8 mouse cellular contexts compared by ENCODE assay signal in genomic region chrX:142681616-142682141, GRCm38 (mm10). TPM values are rescaled to one million over a fixed set of nuclear protein-coding genes. Genes with fewer than 3 reads are reported as not detected.
DNase-seq lines count a peak whose midpoint lies in the region; ATAC-seq and TF ChIP-seq lines count a peak whose summit lies in the region.

No protein-coding gene starts in this region.

- H3K4me1 ChIP-seq in hindbrain, embryonic 13.5 days (replicated peaks): peaks cover 31% of the 10 kb centered on the region
- H3K4me1 ChIP-seq in liver, embryonic 12.5 days: peaks cover 74% of the 10 kb centered on the region
- H3K4me1 ChIP-seq in midbrain, postnatal 0 days (ENCODE audit: insufficient read depth, low read length): no peaks in the 10 kb centered on the region

- H3K9ac ChIP-seq in hindbrain, embryonic 13.5 days: peak overlapping the region; percentile 78
- H3K9ac ChIP-seq in liver, embryonic 12.5 days: peak overlapping the region; percentile 79
- peak overlapping the region; percentile 66 for H3K9ac ChIP-seq in midbrain, postnatal 0 days (replicated peaks; ENCODE audit: low read length, poor library complexity, severe bottlenecking)

- TF ChIP-seq CTCF in layer of hippocampus, adult 2 months (conservative IDR thresholded peaks at IDR 0.05): no peak
- TF ChIP-seq CTCF in midbrain, postnatal 0 days (IDR thresholded peaks at IDR 0.05): no peak

- H3K36me3 ChIP-seq in hindbrain, embryonic 13.5 days: no peaks in the 10 kb centered on the region
- peaks cover 20% of the 10 kb centered on the region for H3K36me3 ChIP-seq in liver, embryonic 12.5 days
- H3K36me3 ChIP-seq in midbrain, postnatal 0 days (ENCODE audit: insufficient read depth, low read length): no peaks in the 10 kb centered on the region

- WGBS in hindbrain, embryonic 13.5 days: 31% methylated on average over 2 of the region's 43 CpGs
- WGBS in liver, embryonic 12.5 days (ENCODE audit: insufficient replicate concordance): 13% methylated on average over 17 of the region's 43 CpGs
- WGBS in midbrain, postnatal 0 days: 27% methylated on average over 6 of the region's 43 CpGs

- H3K27me3 ChIP-seq in hindbrain, embryonic 13.5 days: peaks cover 37% of the 10 kb centered on the region
- peaks cover 15% of the 10 kb centered on the region for H3K27me3 ChIP-seq in liver, embryonic 12.5 days (replicated peaks)
- H3K27me3 ChIP-seq in midbrain, postnatal 0 days (ENCODE audit: insufficient read depth, low read length): peaks cover 8% of the 10 kb centered on the region; the same call in 1 of the 2 replicates

- no peaks in the 10 kb centered on the region for H3K9me3 ChIP-seq in hindbrain, embryonic 13.5 days
- H3K9me3 ChIP-seq in liver, embryonic 12.5 days (replicated peaks): no peaks in the 10 kb centered on the region
- no peaks in the 10 kb centered on the region for H3K9me3 ChIP-seq in midbrain, postnatal 0 days (ENCODE audit: low read length)

- H3K4me2 ChIP-seq in hindbrain, embryonic 13.5 days: peak overlapping the region; percentile 61
- H3K4me2 ChIP-seq in liver, embryonic 12.5 days: peak overlapping the region; percentile 90
- peak overlapping the region; percentile 68 for H3K4me2 ChIP-seq in midbrain, postnatal 0 days (ENCODE audit: low read depth, low read length, poor library complexity, severe bottlenecking)

- peak overlapping the region; percentile 62 for H3K4me3 ChIP-seq in layer of hippocampus, adult 2 months
- peak overlapping the region; percentile 58 for H3K4me3 ChIP-seq in hindbrain, embryonic 13.5 days
- peak overlapping the region; percentile 70 for H3K4me3 ChIP-seq in liver, embryonic 12.5 days
- peak overlapping the region; percentile 59 for H3K4me3 ChIP-seq in midbrain, postnatal 0 days (ENCODE audit: low read depth, low read length)

- DNase-seq in layer of hippocampus, adult 2 months (ENCODE audit: low spot score in 2 of 2): peak in 1 of 2 experiments; percentile 13
- DNase-seq in layer of hippocampus, adult 9-10 months (ENCODE audit: low spot score): no peak
- DNase-seq in adipocyte (ENCODE audit: low spot score): peak; percentile 22
- peak; percentile 17 for DNase-seq in midbrain, postnatal 0 days (ENCODE audit: low spot score)
- no peak for DNase-seq in left cerebral cortex, adult 18-20 months (ENCODE audit: low spot score in 2 of 2)

- H3K27ac ChIP-seq in layer of hippocampus, adult 2 months: peak overlapping the region; percentile 84
- H3K27ac ChIP-seq in hindbrain, embryonic 13.5 days: peak overlapping the region; percentile 87
- peak overlapping the region; percentile 89 for H3K27ac ChIP-seq in liver, embryonic 12.5 days
- peak overlapping the region; percentile 63 for H3K27ac ChIP-seq in midbrain, postnatal 0 days (ENCODE audit: low read depth, low read length)

- peak; percentile 52 for ATAC-seq in erythroid progenitor cell, adult 5-6 weeks (replicated peaks; ENCODE audit: low FRiP score, poor library complexity, severe bottlenecking)
- ATAC-seq in hindbrain, embryonic 13.5 days (ENCODE audit: low FRiP score): peak; percentile 67; the same call in 1 of the 2 replicates
- ATAC-seq in liver, embryonic 12.5 days: peak; percentile 83
- peak; percentile 70 for ATAC-seq in midbrain, postnatal 0 days (ENCODE audit: low FRiP score)

RNA-seq across cellular contexts. Expression of gene Tmem164, which starts 0.5 kb away (rescaled TPM):
- 10 to 100 TPM; 17.4 to 18.6 TPM for total RNA-seq in layer of hippocampus, adult 2 months (2021)
- total RNA-seq in erythroid progenitor cell, adult 5-6 weeks (2015; ENCODE audit: low replicate concordance): 7.1 and 13.7 TPM in 2 replicates
- 4.4 and 14.6 TPM in 2 replicates for total RNA-seq in erythroid progenitor cell, adult 5-6 weeks (2017; ENCODE audit: low replicate concordance)
- polyA plus RNA-seq in hindbrain, embryonic 13.5 days (2015; fragmentation: Nextera tagmentation; extraction: Ambion mirVana): 27.6 and 28.4 TPM in 2 replicates
- 40.1 and 41.8 TPM in 2 replicates for polyA plus RNA-seq in liver, embryonic 12.5 days (2016; fragmentation: Nextera tagmentation; extraction: Ambion mirVana)
- total RNA-seq in midbrain, postnatal 0 days (2014; rRNA removed): 36.0 and 38.2 TPM in 2 replicates
- polyA plus RNA-seq in midbrain, postnatal 0 days (2015; fragmentation: Nextera tagmentation; extraction: Ambion mirVana): 15.6 and 15.8 TPM in 2 replicates
- total RNA-seq in left cerebral cortex, adult 18-20 months (2021): 10 to 100 TPM; 25.8 to 28.6 TPM

Comparison
In these comparisons a context has a peak if more than half of its experiments do, and no peak if none do; other contexts are left out.
1. DNase-seq: peak in adipocyte (single experiment) and midbrain, postnatal 0 days (single experiment); none in layer of hippocampus, adult 9-10 months (single experiment) and left cerebral cortex, adult 18-20 months (0 of 2).
2. Peak in every context shown above with its lines, with median percentiles within 50 percentile points of each other: H3K27ac ChIP-seq, H3K4me3 ChIP-seq, ATAC-seq, H3K4me2 ChIP-seq and H3K9ac ChIP-seq.